Mouse (Mus musculus): ENCODE data around the gene Mfsd4a. TPM values are rescaled to one million over a fixed set of nuclear protein-coding genes. Genes with fewer than 3 reads are reported as not detected.

Mfsd4a gene
- polyA plus RNA-seq, 1 experiment from 2014 or later: 16.0 TPM

- no peaks in the 10 kb centered on the region for H3K36me3 ChIP-seq (ENCODE audit: control insufficient read depth, insufficient read depth, low read length)
- no peak for ATAC-seq (ENCODE audit: insufficient read depth, low FRiP score)
- no peaks in the 10 kb centered on the region for H3K9me3 ChIP-seq (replicated peaks; ENCODE audit: control insufficient read depth, low read length)
- H3K9ac ChIP-seq (ENCODE audit: low read length): no peak overlapping the region
- no peaks in the 10 kb centered on the region for H3K4me1 ChIP-seq (ENCODE audit: control insufficient read depth, insufficient read depth, low read length)
- no peak overlapping the region for H3K4me3 ChIP-seq (replicated peaks; ENCODE audit: low read length)
- H3K27me3 ChIP-seq (ENCODE audit: control insufficient read depth, insufficient read depth, low read length): no peaks in the 10 kb centered on the region
- 71% methylated on average over 4 of the region's 4 CpGs for WGBS
- no peak overlapping the region for H3K27ac ChIP-seq (ENCODE audit: low read length)
- no peak overlapping the region for H3K4me2 ChIP-seq (ENCODE audit: low read depth, low read length)
Measured at GRCm38 (mm10) chr1:131989476-131989875, 78.4 kb downstream of the Mfsd4a start.

GRCm38 (mm10) chr1:131987432-131987831, 80.4 kb downstream of the Mfsd4a start:
- H3K27me3 ChIP-seq (ENCODE audit: control insufficient read depth, insufficient read depth, low read length): no peaks in the 10 kb centered on the region
- H3K36me3 ChIP-seq (ENCODE audit: control insufficient read depth, insufficient read depth, low read length): no peaks in the 10 kb centered on the region
- H3K4me1 ChIP-seq (ENCODE audit: control insufficient read depth, insufficient read depth, low read length): no peaks in the 10 kb centered on the region
- H3K4me2 ChIP-seq (ENCODE audit: low read depth, low read length): no peak overlapping the region
- H3K9me3 ChIP-seq (replicated peaks; ENCODE audit: control insufficient read depth, low read length): no peaks in the 10 kb centered on the region
- 67% methylated on average over 15 of the region's 15 CpGs for WGBS
- no peak overlapping the region for H3K27ac ChIP-seq (ENCODE audit: low read length)
- no peak overlapping the region for H3K4me3 ChIP-seq (replicated peaks; ENCODE audit: low read length)
- no peak overlapping the region for H3K9ac ChIP-seq (ENCODE audit: low read length)
- ATAC-seq (ENCODE audit: insufficient read depth, low FRiP score): no peak

DNA sequence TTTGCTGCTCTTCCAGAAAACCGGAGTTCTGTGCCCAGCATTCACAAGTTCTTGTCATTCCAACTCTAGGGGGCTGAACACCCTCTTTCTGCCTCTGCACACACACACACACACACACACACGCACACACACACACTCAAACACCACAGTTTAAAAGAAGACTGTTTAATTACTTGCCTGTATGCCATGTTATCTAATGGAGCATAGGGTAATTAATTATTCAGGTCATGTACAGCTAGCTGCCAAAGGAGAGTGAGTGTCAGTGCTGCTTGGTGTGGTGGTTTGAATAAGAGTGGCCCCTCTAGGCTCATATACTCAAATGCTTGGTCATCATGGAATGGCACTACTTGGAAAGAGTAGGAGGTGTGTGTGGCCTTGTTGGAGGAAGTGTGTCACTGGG, 84.1 kb downstream of the Mfsd4a start:
- no peaks in the 10 kb centered on the region for H3K4me1 ChIP-seq (ENCODE audit: control insufficient read depth, insufficient read depth, low read length)

DNA sequence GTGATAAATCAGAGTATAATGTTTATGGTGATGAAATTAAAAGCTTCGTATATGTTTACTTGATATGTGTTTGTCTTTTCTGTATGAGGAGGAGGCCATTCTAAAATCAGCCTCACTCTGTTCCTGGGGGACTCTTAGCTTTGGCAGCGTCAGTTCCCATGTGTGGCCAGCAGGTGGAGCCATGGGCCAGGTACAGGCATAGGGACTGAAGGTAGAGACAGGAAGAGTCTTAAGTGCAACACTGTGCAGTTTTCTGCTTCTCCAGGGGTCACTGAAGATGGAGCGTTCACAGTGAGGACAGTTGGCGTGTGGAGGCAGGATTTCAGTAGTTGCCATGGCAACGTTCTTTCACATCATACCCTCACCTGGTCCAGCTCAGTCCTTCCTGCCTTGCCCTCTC, 85.0 kb downstream of the Mfsd4a start:
- Histone ChIP-seq H3K9ac (ENCODE audit: low read length) (no peak overlapping the region), H3K9me3 (replicated peaks; ENCODE audit: control insufficient read depth, low read length) (no peaks in the 10 kb centered on the region), H3K27me3 (ENCODE audit: control insufficient read depth, insufficient read depth, low read length) (no peaks in the 10 kb centered on the region), H3K27ac (ENCODE audit: low read length) (no peak overlapping the region), H3K36me3 (ENCODE audit: control insufficient read depth, insufficient read depth, low read length) (no peaks in the 10 kb centered on the region), H3K4me2 (ENCODE audit: low read depth, low read length) (no peak overlapping the region), H3K4me3 (replicated peaks; ENCODE audit: low read length) (no peak overlapping the region), H3K4me1 (ENCODE audit: control insufficient read depth, insufficient read depth, low read length) (no peaks in the 10 kb centered on the region)
- WGBS: 11% methylated on average over 5 of the region's 5 CpGs
- ATAC-seq (ENCODE audit: insufficient read depth, low FRiP score): no peak

More for the DNA sequence above, 84.1 kb downstream of the Mfsd4a start:
- WGBS: 71% methylated on average over 2 of the region's 2 CpGs
- no peak for ATAC-seq (ENCODE audit: insufficient read depth, low FRiP score)
- no peaks in the 10 kb centered on the region for H3K9me3 ChIP-seq (replicated peaks; ENCODE audit: control insufficient read depth, low read length)
- no peak overlapping the region for H3K9ac ChIP-seq (ENCODE audit: low read length)
- H3K4me3 ChIP-seq (replicated peaks; ENCODE audit: low read length): no peak overlapping the region
- H3K27me3 ChIP-seq (ENCODE audit: control insufficient read depth, insufficient read depth, low read length): no peaks in the 10 kb centered on the region
- no peak overlapping the region for H3K27ac ChIP-seq (ENCODE audit: low read length)
- no peaks in the 10 kb centered on the region for H3K36me3 ChIP-seq (ENCODE audit: control insufficient read depth, insufficient read depth, low read length)
- no peak overlapping the region for H3K4me2 ChIP-seq (ENCODE audit: low read depth, low read length)

- WGBS: 48% methylated on average over 12 of the region's 12 CpGs
Measured at GRCm38 (mm10) chr1:131981378-131982013, 86.4 kb downstream of the Mfsd4a start.

GRCm38 (mm10) chr1:131980471-131980870, 87.4 kb downstream of the Mfsd4a start:
- WGBS: 37% methylated on average over 2 of the region's 2 CpGs
- no peak for ATAC-seq (ENCODE audit: insufficient read depth, low FRiP score)
- H3K9me3 ChIP-seq (replicated peaks; ENCODE audit: control insufficient read depth, low read length): no peaks in the 10 kb centered on the region
- H3K27ac ChIP-seq (ENCODE audit: low read length): no peak overlapping the region
- H3K9ac ChIP-seq (ENCODE audit: low read length): no peak overlapping the region
- H3K36me3 ChIP-seq (ENCODE audit: control insufficient read depth, insufficient read depth, low read length): no peaks in the 10 kb centered on the region
- H3K4me3 ChIP-seq (replicated peaks; ENCODE audit: low read length): no peak overlapping the region
- no peaks in the 10 kb centered on the region for H3K27me3 ChIP-seq (ENCODE audit: control insufficient read depth, insufficient read depth, low read length)
- H3K4me1 ChIP-seq (ENCODE audit: control insufficient read depth, insufficient read depth, low read length): no peaks in the 10 kb centered on the region
- no peak overlapping the region for H3K4me2 ChIP-seq (ENCODE audit: low read depth, low read length)

More at GRCm38 (mm10) chr1:131981378-131982013, 86.4 kb downstream of the Mfsd4a start:
- Histone ChIP-seq H3K36me3 (ENCODE audit: control insufficient read depth, insufficient read depth, low read length) (no peaks in the 10 kb centered on the region), H3K4me2 (ENCODE audit: low read depth, low read length) (no peak overlapping the region), H3K4me1 (ENCODE audit: control insufficient read depth, insufficient read depth, low read length) (no peaks in the 10 kb centered on the region), H3K27me3 (ENCODE audit: control insufficient read depth, insufficient read depth, low read length) (no peaks in the 10 kb centered on the region), H3K9me3 (replicated peaks; ENCODE audit: control insufficient read depth, low read length) (no peaks in the 10 kb centered on the region), H3K27ac (ENCODE audit: low read length) (no peak overlapping the region), H3K4me3 (replicated peaks; ENCODE audit: low read length) (no peak overlapping the region), H3K9ac (ENCODE audit: low read length) (no peak overlapping the region)
- ATAC-seq (ENCODE audit: insufficient read depth, low FRiP score): peak; percentile 61; the same call in 1 of the 2 replicates

GRCm38 (mm10) chr1:131976886-131977285, 91.0 kb downstream of the Mfsd4a start:
- Histone ChIP-seq H3K36me3 (ENCODE audit: control insufficient read depth, insufficient read depth, low read length) (no peaks in the 10 kb centered on the region), H3K4me1 (ENCODE audit: control insufficient read depth, insufficient read depth, low read length) (peaks cover 12% of the 10 kb centered on the region), H3K9me3 (replicated peaks; ENCODE audit: control insufficient read depth, low read length) (no peaks in the 10 kb centered on the region), H3K27me3 (ENCODE audit: control insufficient read depth, insufficient read depth, low read length) (no peaks in the 10 kb centered on the region), H3K4me2 (ENCODE audit: low read depth, low read length) (no peak overlapping the region), H3K4me3 (replicated peaks; ENCODE audit: low read length) (no peak overlapping the region), H3K9ac (ENCODE audit: low read length) (no peak overlapping the region; the same call in 1 of the 2 replicates), H3K27ac (ENCODE audit: low read length) (peak overlapping the region; percentile 34)
- no peak for ATAC-seq (ENCODE audit: insufficient read depth, low FRiP score)
- 61% methylated on average over 5 of the region's 5 CpGs for WGBS

DNA sequence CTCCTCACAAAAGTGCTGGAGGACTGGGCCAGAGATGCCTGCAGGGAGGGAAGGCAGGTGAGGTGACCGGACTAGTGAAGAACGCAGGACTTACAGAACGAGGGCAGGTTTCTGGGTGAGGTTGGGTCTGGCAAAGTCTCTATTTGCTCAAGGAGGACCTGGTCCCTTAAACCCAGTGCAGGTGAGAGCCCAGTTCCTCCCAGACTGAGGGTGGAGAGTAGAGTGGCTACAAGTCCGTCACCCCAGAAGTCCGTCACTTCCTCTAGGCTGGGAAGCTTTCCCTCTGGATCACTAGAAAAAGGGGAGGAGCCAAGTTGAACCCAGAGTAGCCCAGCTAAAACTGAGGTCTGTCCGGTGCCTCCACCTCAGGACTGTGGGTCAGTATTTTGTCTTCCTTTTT, 93.9 kb downstream of the Mfsd4a start:
- H3K4me3 ChIP-seq (replicated peaks; ENCODE audit: low read length): peak overlapping the region; percentile 13; the same call in 1 of the 2 replicates
- no peaks in the 10 kb centered on the region for H3K36me3 ChIP-seq (ENCODE audit: control insufficient read depth, insufficient read depth, low read length)
- no peaks in the 10 kb centered on the region for H3K27me3 ChIP-seq (ENCODE audit: control insufficient read depth, insufficient read depth, low read length)
- WGBS: 66% methylated on average over 6 of the region's 6 CpGs
- peaks cover 25% of the 10 kb centered on the region for H3K4me1 ChIP-seq (ENCODE audit: control insufficient read depth, insufficient read depth, low read length)
- peak; percentile 70; the same call in 1 of the 2 replicates for ATAC-seq (ENCODE audit: insufficient read depth, low FRiP score)
- H3K27ac ChIP-seq (ENCODE audit: low read length): peak overlapping the region; percentile 80
- no peaks in the 10 kb centered on the region for H3K9me3 ChIP-seq (replicated peaks; ENCODE audit: control insufficient read depth, low read length)
- no peak overlapping the region for H3K9ac ChIP-seq (ENCODE audit: low read length)
- H3K4me2 ChIP-seq (ENCODE audit: low read depth, low read length): no peak overlapping the region

Data from stomach, embryonic 16.5 days (tissue).